Mouse (Mus musculus) splenic B cell, adult 2 months (primary cell): ENCODE results near the gene Tarbp1.
"Not testable (repeated sequence)": the region's sequence is repeated elsewhere in the genome, so short reads cannot be mapped to it uniquely, and the experiment has no call there.

Experiments used
- DNase-seq: peaks from one replicate; pipeline ENCODE4 v3.0.0-alpha.2; 2011; ENCODE audit warnings: low read depth, low spot score
- H3K27me3 ChIP-seq: 2 replicates; pipeline ENCODE4 v1.6.1; 2012; ENCODE audit warnings: mild to moderate bottlenecking, low read length, moderate library complexity, mixed read lengths; ENCODE audit not compliant: control insufficient read depth, poor library complexity, insufficient read depth, severe bottlenecking
- H3K36me3 ChIP-seq: 2 replicates; pipeline ENCODE4 v1.6.1; 2012; ENCODE audit warnings: mild to moderate bottlenecking, low read length, moderate library complexity, mixed read lengths; ENCODE audit not compliant: control insufficient read depth, poor library complexity, insufficient read depth, severe bottlenecking

Gene Tarbp1

DNA sequence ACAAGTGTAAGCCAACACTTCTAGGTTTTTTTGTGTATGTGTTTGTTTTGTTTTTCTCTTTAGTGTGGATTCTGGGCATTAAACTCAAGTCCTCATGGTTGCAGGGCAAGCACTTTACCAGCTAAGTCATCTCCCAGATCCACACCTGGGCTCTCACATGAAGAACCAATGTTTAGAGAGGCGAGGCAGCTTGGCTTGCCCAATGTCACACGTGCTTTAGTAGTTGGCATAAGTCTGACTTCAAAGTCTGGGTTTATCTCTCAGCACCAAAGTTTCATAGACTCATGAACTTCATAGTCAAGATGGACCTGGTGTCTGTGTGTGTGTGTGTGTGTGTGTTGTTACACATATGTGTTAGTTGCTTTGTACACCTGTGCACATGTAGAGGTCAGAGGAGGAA, 24.5 kb upstream of the Tarbp1 start:
- Histone ChIP-seq H3K27me3 (no peaks in the 10 kb centered on the region), H3K36me3 (no peaks in the 10 kb centered on the region)
- no peak for DNase-seq

GRCm38 (mm10) chr8:126498465-126498864, 23.6 kb upstream of the Tarbp1 start:
- H3K27me3 ChIP-seq = no peaks in the 10 kb centered on the region
- no peak for DNase-seq
- H3K36me3 ChIP-seq = no peaks in the 10 kb centered on the region

DNA sequence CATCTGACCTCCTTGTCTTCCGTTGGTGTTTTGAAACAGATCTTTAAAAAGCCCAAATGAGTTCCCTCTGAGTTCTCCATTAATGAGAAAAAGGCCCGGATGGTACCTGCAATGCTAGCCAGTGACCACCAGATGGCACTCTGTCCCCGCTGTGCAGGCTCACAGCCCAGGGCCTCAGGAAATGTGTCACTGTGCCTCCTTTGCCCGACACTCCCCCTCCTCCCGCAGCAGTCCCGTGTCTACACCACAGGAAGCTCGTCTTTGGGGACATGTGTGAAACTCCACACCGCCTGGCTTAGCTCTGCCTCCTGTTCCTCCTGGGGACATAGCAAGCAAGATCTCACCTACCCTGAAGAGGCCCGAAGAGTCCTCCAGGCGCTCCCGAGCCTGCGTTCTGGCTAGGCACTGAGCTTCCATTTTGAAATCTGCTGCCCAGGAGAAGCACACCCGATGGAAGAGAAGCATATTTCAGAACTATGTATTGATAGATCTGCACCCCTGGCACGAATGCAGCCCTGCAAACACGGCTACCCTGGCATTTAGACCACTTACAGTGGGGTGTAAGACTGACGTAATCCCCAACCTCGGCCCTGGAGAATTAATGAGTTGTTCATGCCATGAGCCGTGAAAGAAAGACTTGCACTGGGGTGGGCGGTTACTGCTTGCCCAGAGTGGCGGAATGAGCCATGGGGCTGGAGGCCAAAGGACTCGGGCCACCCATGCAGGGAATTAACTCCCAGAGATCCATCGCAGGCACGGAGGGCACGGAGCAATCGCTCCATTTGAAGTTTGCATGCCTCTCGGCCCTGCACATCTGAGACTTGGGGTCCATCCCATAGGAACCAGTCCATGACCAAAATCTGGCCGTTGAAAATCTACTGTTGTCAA, 22.9 kb upstream of the Tarbp1 start:
- H3K36me3 ChIP-seq = no peaks in the 10 kb centered on the region
- DNase-seq = peak; percentile 95
- H3K27me3 ChIP-seq = no peaks in the 10 kb centered on the region

GRCm38 (mm10) chr8:126496915-126497314, 22.1 kb upstream of the Tarbp1 start:
- H3K27me3 ChIP-seq = no peaks in the 10 kb centered on the region
- no peak for DNase-seq
- H3K36me3 ChIP-seq = no peaks in the 10 kb centered on the region

DNA sequence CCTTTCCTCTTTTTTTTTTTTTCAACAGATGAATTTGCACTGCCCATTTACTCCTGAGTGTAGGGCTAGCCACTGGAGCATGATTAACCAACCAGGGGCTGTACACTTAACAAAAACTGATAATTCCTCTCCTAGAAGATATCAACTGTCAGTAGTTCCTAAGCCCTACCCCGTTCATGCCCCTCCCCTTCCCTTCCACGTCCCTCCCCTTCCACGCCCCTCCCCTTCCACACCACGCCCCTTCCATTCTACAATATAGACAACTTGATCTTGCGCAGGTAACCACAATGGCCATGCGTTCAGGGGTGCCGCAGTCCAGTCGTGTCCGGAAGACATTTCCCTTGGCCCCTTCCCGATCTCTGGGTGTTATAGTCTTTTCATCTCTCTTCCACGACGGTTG, 20.6 kb upstream of the Tarbp1 start:
- Histone ChIP-seq H3K27me3 (no peaks in the 10 kb centered on the region), H3K36me3 (no peaks in the 10 kb centered on the region)
- DNase-seq = no peak

- no peaks in the 10 kb centered on the region for H3K36me3 ChIP-seq
- no peaks in the 10 kb centered on the region for H3K27me3 ChIP-seq
- peak; percentile 43 for DNase-seq
Measured at GRCm38 (mm10) chr8:126494160-126495110, 19.6 kb upstream of the Tarbp1 start.

DNA sequence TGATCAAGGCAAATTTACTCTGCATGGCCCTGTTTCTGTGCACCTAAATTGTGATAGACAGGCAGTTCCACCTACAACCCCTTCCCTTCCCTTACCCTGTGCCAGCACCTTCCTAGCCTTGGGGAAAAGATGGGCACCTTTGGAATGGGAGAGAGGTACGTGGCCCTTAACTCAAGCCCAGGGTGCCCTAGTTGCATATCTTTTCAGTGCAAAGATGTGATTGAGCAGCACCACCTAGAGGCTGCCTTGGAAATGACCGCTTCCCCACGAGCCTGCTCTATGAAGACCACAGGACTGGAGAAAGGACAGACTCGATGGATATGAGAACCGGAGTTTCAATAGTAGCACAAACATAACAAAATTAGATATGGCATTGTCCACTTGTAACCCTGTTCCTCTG, 8.1 kb upstream of the Tarbp1 start:
- Histone ChIP-seq H3K27me3 (no peaks in the 10 kb centered on the region), H3K36me3 (no peaks in the 10 kb centered on the region)
- peak; percentile 79 for DNase-seq

- DNase-seq = no peak
- no peaks in the 10 kb centered on the region for H3K36me3 ChIP-seq
- H3K27me3 ChIP-seq = no peaks in the 10 kb centered on the region
Measured at GRCm38 (mm10) chr8:126482348-126482720, 7.5 kb upstream of the Tarbp1 start.

DNA sequence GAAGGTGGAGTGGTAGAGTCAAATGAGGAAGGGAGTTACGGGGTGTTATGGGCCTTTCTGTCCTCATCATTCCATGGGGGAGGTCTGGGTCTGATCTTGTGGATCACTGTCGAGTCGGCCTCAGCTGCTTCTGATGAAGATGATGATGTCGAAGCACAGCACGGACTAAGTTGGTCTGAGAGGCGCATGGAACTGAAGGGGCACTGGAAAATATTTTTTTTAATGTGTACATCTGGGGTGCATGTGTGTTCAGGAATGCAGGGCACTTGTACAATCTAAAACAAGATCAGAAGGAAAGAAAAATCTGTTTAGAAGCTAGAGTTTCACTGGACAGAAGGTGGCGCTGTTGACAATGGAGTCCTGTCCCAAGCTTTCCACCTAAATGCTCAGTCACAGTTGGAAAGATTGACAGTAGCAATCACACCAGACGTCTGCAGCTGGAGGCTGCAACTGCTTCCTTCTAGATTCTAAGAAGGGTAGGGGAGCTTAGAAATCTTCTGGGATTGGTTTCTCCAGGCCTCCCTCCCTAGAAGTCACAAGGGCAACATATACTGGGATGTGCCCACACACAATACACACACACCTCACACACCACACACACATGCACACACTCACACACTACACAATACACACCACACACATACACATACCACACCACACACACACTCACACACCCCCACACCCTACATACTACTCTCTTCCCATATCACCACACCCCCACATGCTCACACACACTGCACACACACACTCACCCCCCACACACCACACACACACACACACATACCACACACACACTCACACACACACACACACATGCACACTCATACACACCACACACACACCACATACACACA, 6.9 kb upstream of the Tarbp1 start:
- Histone ChIP-seq H3K27me3 (no peaks in the 10 kb centered on the region), H3K36me3 (no peaks in the 10 kb centered on the region)
- DNase-seq = peak; percentile 76

GRCm38 (mm10) chr8:126480366-126480765, 5.5 kb upstream of the Tarbp1 start:
- peak; percentile 49 for DNase-seq
- no peaks in the 10 kb centered on the region for H3K36me3 ChIP-seq
- H3K27me3 ChIP-seq = no peaks in the 10 kb centered on the region

GRCm38 (mm10) chr8:126478714-126479113, 3.8 kb upstream of the Tarbp1 start:
- no peak for DNase-seq
- H3K36me3 ChIP-seq = no peaks in the 10 kb centered on the region
- H3K27me3 ChIP-seq = no peaks in the 10 kb centered on the region

GRCm38 (mm10) chr8:126476151-126476855, 1.4 kb upstream of the Tarbp1 start:
- DNase-seq = peak; percentile 13
- H3K36me3 ChIP-seq, H3K27me3 ChIP-seq: not testable (repeated sequence)

- H3K27me3 ChIP-seq, DNase-seq, H3K36me3 ChIP-seq: not testable (repeated sequence)
Measured at GRCm38 (mm10) chr8:126475738-126476137, 873 bp upstream of the Tarbp1 start.

GRCm38 (mm10) chr8:126473802-126474298, 1.0 kb downstream of the Tarbp1 start:
- no peaks in the 10 kb centered on the region for H3K27me3 ChIP-seq
- H3K36me3 ChIP-seq = 0 out of 2 replicates have a peak, but pooled peaks cover 2% of the 10 kb centered on the region
- no peak for DNase-seq
